Mouse (Mus musculus): Measurements from ENCODE around the gene Apopt1.

DNA sequence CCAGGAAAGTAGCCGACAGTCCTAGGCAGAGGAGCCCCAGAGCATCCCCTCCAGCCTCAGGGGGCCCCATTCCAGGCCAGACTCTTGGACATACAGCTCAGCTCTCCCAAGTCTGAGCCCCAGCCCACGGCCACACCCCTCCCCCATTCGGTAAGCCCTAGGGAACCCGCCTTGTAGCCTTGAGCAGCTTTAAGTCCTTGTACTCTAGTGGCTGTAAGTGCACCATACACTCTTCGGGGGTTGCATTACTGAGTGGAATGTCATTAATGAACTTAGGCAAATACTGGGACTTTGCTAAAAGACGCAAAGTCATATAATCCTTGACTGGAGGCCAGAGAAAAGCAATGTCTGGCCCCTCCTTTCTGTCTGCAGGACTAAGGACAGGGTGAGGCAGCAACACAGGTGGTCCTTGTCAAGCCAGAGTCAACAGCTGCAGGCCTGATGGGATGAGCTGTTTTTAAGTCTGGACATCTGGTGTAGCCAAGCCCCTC is 48.9 kb upstream of the Apopt1 start:
- TF ChIP-seq POLR2A (IDR thresholded peaks at IDR 0.05; ENCODE audit: borderline replicate concordance, extremely low read depth, insufficient read depth, insufficient read length, poor library complexity, severe bottlenecking) (no peak), CTCF (IDR thresholded peaks at IDR 0.05; ENCODE audit: borderline replicate concordance, extremely low read depth, insufficient read depth, insufficient read length) (no peak)

Measured in brain, embryonic 14.5 days (tissue).